Mouse (Mus musculus) intestine, embryonic 14.5 days (tissue): ENCODE results near the gene Sftpd. TPM values are rescaled to one million over a fixed set of nuclear protein-coding genes. Genes with fewer than 3 reads are reported as not detected.

Experiments
- ATAC-seq: fragments of 200-750 bp; cut with Nextera tagmentation; replicated peaks from 2 replicates; pipeline ENCODE4 v1.8.0; 2017; ENCODE audit warnings: low read depth, moderate number of reproducible peaks, moderate TSS enrichment, moderate library complexity; ENCODE audit not compliant: low FRiP score, low TSS enrichment
- DNase-seq: peaks from one replicate; pipeline ENCODE4 v3.0.0-alpha.2; 2018; ENCODE audit warnings: low spot score
- H3K27ac ChIP-seq: fragments of 300-500 bp; sonication (generic); 2 replicates; pipeline ENCODE4 v1.5.1; 2014; ENCODE audit warnings: low read depth, mild to moderate bottlenecking, control low read depth
- H3K27me3 ChIP-seq: fragments of 300-500 bp; sonication (generic); replicated peaks from 2 replicates; pipeline ENCODE4 v1.6.1; 2014; ENCODE audit warnings: low read length, control low read depth; ENCODE audit not compliant: control insufficient read depth, insufficient read depth
- H3K36me3 ChIP-seq: fragments of 300-500 bp; sonication (generic); 2 replicates; pipeline ENCODE4 v1.6.1; 2014; ENCODE audit warnings: low read length, control low read depth; ENCODE audit not compliant: control insufficient read depth, insufficient read depth
- H3K4me1 ChIP-seq: fragments of 300-500 bp; sonication (generic); replicated peaks from 2 replicates; pipeline ENCODE4 v1.6.1; 2014; ENCODE audit warnings: low read length, control low read depth, mixed read lengths; ENCODE audit not compliant: control insufficient read depth, insufficient read depth
- H3K4me2 ChIP-seq: fragments of 300-500 bp; sonication (generic); 2 replicates; pipeline ENCODE4 v1.6.1; 2014; ENCODE audit warnings: low read length
- H3K4me3 ChIP-seq: fragments of 300-500 bp; sonication (generic); 2 replicates; pipeline ENCODE4 v1.5.1; 2014; ENCODE audit warnings: low read depth, low read length, control low read depth, mixed read lengths
- H3K9ac ChIP-seq: fragments of 300-500 bp; sonication (generic); 2 replicates; pipeline ENCODE4 v1.6.1; 2014; ENCODE audit warnings: mild to moderate bottlenecking, low read length
- H3K9me3 ChIP-seq: fragments of 300-500 bp; sonication (generic); 2 replicates; pipeline ENCODE4 v1.6.1; 2016; ENCODE audit warnings: low read length, control low read depth; ENCODE audit not compliant: control insufficient read depth
- WGBS: fragments of 180-500 bp; shearing (Covaris S2); extraction: QIAGEN DNeasy Blood & Tissue Kit; methylation state at CpG from one replicate; pipeline ENCODE4 v1.1.7; 2014; 5-methylcytosine and 5-hydroxymethylcytosine counted together
- polyA plus RNA-seq: library from polyadenylated mRNA; unstranded; fragments of >200 nt; fragmentation: Nextera tagmentation; extraction: Ambion mirVana; gene quantifications from 2 replicates; pipeline ENCODE4 v1.2.1, GENCODE M21; 2014

Sftpd gene
- polyA plus RNA-seq, 1 experiment from 2014 or later: not detected

DNA sequence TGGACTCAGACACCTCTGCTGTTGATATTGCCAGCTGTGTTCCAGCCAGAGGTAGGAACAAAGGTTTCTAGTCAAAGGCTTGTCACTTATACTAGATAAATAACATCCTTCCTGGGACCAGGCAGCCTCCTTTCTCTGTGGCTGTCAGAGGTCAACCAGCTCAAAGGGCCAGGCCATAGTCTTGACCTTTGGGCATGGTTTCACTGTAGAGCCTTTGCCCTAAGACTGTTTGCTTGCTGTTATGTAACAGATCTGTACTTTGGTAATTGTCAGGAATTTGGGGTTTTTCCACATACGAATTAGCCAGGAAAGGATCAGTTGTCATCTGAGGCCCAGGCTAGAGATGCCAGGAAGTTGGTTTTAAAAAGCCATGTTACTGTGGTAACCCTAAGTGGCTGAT lies 24.2 kb downstream of the Sftpd start:
- Histone ChIP-seq H3K9ac (no peak overlapping the region), H3K4me2 (no peak overlapping the region), H3K27ac (no peak overlapping the region), H3K36me3 (no peaks in the 10 kb centered on the region), H3K4me1 (no peaks in the 10 kb centered on the region), H3K9me3 (no peaks in the 10 kb centered on the region), H3K4me3 (no peak overlapping the region), H3K27me3 (no peaks in the 10 kb centered on the region)
- DNase-seq: no peak
- WGBS: 32% methylated on average over 1 of the region's 1 CpGs
- no peak for ATAC-seq

DNA sequence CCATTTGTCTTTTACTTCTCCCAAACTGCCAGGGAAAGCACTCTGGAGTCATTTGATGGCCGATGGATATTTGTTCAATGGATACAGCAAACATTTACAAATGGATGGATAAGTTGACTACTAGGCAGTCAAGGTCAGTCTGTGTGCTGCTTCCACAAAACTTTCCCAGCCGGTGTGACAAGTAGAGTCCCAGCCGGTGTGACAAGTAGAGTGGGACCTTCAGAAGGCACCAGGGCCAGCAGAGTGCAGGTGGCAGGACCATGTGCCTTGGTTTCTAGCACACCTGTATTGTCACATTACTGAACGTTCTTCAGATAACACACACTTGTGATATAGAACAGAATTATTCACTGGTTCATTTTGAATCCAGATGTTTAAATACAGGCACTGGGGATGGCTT lies 24.9 kb downstream of the Sftpd start:
- Histone ChIP-seq H3K36me3 (no peaks in the 10 kb centered on the region), H3K27me3 (no peaks in the 10 kb centered on the region), H3K4me3 (no peak overlapping the region), H3K9ac (no peak overlapping the region), H3K4me1 (no peaks in the 10 kb centered on the region), H3K4me2 (no peak overlapping the region), H3K27ac (no peak overlapping the region), H3K9me3 (no peaks in the 10 kb centered on the region)
- 73% methylated on average over 4 of the region's 4 CpGs for WGBS
- DNase-seq (no peak), ATAC-seq (no peak)

DNA sequence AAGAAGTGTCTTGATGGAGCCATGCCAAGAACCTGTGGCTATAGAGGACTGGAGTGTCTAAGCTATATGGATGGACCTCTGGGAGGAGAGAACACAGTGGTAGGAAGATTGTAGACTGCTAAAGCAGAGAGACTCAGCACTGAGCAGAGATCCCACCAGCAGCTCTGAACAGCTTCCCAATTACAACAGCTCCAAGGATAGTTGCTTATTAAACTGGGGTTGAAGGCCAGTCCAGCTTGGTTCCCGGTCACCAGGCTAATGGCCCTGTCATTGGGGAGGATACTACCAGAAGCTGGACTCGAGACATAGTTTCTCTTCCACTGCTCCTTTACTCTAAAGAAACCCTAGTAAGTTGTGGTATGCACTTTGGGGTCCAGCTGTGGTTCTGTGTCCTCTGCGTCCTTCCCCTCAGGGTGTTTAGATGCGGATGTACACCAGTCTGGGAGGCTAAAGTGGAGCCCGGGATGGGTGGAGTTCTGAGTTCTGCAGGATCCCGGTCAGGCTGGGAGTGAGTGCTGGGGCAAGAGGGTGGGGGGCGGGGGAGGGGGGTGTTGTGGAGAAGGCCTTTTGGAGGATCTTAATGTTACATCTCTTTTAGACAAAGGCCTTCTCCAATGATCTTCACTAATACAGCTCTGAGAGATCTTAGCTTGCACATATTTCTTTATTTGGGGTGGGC lies 33.6 kb downstream of the Sftpd start, which contains the start of gene Mbl1:
Gene Mbl1, plus strand, starts transcription at position 239 of the 679 bp plus-strand sequence.
- Histone ChIP-seq H3K27ac (no peak within 1 kb of the TSS), H3K4me2 (no peak within 1 kb of the TSS), H3K4me3 (no peak within 1 kb of the TSS), H3K36me3 (no peaks in the 10 kb centered on the region), H3K9ac (no peak within 1 kb of the TSS), H3K9me3 (no peaks in the 10 kb centered on the region), H3K27me3 (no peaks in the 10 kb centered on the region), H3K4me1 (no peaks in the 10 kb centered on the region)
- DNase-seq: no peak
- WGBS: 82% methylated on average over 7 of the region's 7 CpGs
- ATAC-seq: no peak

DNA sequence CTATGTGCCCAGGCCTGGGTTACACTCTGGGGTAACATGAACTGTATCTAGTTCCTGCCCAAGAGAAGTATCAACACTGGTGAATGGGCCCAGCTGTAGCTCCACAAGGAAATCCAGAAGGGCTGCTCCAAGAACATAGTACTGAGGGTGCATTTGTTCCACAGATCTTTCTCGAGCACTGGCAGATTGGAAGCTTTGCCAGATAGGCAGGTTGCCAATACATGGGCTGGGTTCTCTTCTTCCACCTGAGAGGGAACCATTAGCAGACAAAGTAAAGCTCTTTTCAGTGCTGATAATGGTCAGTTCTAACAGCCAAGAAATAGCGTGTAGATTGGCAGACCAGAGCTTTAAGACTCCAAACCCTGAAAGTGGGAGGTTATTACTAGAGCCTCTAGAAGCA lies 37.6 kb downstream of the Sftpd start:
- no peak overlapping the region for H3K27ac ChIP-seq

DNA sequence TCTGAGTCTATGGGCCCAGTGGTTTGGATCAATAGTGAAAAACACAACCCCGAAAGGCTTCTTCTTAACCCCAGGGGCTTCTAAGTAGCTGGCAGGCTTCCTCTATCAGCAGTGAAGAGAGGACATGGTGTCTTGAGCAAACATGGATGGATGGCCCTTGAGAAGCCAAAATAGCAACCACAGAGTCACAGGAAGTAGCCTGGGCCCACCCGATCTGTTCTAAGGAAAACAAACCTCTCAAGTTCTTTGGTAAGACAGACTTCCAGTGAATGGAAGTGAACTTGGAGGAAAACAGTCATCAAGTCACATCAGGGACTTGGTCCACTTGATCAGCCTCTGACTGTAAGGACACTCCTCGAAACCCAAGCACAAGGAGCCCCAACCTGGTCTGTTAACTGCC lies 38.0 kb downstream of the Sftpd start:
- Histone ChIP-seq H3K36me3 (no peaks in the 10 kb centered on the region), H3K9ac (no peak overlapping the region), H3K4me3 (no peak overlapping the region), H3K4me1 (no peaks in the 10 kb centered on the region), H3K27me3 (no peaks in the 10 kb centered on the region), H3K27ac (no peak overlapping the region), H3K4me2 (no peak overlapping the region), H3K9me3 (no peaks in the 10 kb centered on the region)
- no peak for DNase-seq
- 89% methylated on average over 3 of the region's 3 CpGs for WGBS
- no peak for ATAC-seq

More for the DNA sequence above, 37.6 kb downstream of the Sftpd start:
- no peaks in the 10 kb centered on the region for H3K27me3 ChIP-seq
- H3K9me3 ChIP-seq: no peaks in the 10 kb centered on the region
- 89% methylated on average over 2 of the region's 2 CpGs for WGBS
- H3K36me3 ChIP-seq: no peaks in the 10 kb centered on the region
- H3K4me1 ChIP-seq: no peaks in the 10 kb centered on the region
- H3K4me3 ChIP-seq: no peak overlapping the region
- no peak overlapping the region for H3K9ac ChIP-seq
- ATAC-seq: no peak
- H3K4me2 ChIP-seq: no peak overlapping the region
- DNase-seq: no peak

DNA sequence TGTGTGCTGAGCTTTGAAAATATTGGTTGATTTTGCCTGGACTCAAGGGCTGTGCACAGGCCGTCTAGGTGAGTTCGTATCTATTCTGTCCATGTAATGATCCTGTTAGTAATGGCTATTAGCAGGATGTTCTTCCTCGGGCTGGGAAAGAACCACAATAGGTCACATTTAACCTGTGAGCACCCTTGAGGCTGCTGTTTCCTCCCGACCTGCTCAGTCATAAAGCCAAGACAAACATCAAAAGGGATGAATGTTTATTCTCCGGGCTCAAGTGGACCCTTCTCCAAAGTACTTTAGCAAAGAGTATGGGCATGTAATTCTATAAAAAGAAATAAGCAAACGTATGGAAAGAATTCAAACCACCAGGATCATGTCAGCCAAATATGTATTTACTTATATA lies 38.9 kb downstream of the Sftpd start:
- no peak overlapping the region for H3K27ac ChIP-seq
- no peaks in the 10 kb centered on the region for H3K36me3 ChIP-seq
- H3K9ac ChIP-seq: no peak overlapping the region
- H3K27me3 ChIP-seq: no peaks in the 10 kb centered on the region
- no peaks in the 10 kb centered on the region for H3K4me1 ChIP-seq
- no peak overlapping the region for H3K4me2 ChIP-seq
- WGBS: 59% methylated on average over 6 of the region's 6 CpGs
- DNase-seq (no peak), ATAC-seq (no peak)
- no peaks in the 10 kb centered on the region for H3K9me3 ChIP-seq
- no peak overlapping the region for H3K4me3 ChIP-seq

DNA sequence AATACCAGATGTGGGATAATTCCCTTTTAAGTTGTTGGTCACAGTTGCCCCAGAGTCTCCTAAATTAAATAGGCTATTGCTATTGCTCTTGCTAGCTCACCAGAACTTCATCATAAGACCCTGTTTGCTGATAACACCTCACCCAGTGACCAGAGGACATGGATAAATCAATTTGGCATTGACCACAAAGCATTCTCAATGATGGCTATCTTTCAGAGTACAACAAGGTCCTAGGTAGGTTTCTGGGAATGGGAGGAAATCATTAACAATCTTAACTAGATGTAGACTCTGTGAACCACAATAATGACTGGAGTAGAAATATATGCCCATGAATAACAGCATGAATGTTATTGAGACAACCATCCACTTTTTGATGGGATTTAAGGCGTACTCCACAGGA lies 44.3 kb downstream of the Sftpd start:
- DNase-seq (no peak), ATAC-seq (no peak)
- Histone ChIP-seq H3K4me2 (no peak overlapping the region), H3K27me3 (no peaks in the 10 kb centered on the region), H3K9ac (no peak overlapping the region), H3K4me3 (no peak overlapping the region), H3K9me3 (no peaks in the 10 kb centered on the region), H3K4me1 (no peaks in the 10 kb centered on the region), H3K36me3 (no peaks in the 10 kb centered on the region), H3K27ac (no peak overlapping the region)
- WGBS: 78% methylated on average over 1 of the region's 1 CpGs

DNA sequence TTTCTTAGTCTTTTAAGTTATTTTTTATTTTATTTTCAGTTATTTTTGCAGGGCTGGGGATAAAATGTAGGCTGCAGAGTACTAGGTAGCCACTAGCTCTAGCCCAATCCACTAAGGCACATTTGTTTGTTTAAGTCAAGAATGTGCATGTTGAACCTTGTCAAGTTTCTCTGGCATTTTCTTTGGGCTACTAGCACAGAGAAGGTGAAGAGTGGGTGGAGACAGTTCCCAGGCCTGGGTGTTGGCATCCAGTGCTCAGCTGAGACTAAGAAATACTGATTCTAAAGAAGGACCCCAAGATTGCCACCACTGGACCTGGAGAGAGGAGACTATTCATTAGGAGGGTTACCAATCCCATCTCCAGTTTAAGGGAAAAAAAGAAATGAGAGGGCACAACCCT lies 47.9 kb downstream of the Sftpd start:
- ATAC-seq: no peak
- no peaks in the 10 kb centered on the region for H3K27me3 ChIP-seq
- no peak overlapping the region for H3K27ac ChIP-seq
- no peaks in the 10 kb centered on the region for H3K9me3 ChIP-seq
- H3K4me2 ChIP-seq: no peak overlapping the region
- no peak overlapping the region for H3K9ac ChIP-seq
- H3K36me3 ChIP-seq: no peaks in the 10 kb centered on the region
- H3K4me3 ChIP-seq: no peak overlapping the region
- DNase-seq: no peak
- H3K4me1 ChIP-seq: no peaks in the 10 kb centered on the region

DNA sequence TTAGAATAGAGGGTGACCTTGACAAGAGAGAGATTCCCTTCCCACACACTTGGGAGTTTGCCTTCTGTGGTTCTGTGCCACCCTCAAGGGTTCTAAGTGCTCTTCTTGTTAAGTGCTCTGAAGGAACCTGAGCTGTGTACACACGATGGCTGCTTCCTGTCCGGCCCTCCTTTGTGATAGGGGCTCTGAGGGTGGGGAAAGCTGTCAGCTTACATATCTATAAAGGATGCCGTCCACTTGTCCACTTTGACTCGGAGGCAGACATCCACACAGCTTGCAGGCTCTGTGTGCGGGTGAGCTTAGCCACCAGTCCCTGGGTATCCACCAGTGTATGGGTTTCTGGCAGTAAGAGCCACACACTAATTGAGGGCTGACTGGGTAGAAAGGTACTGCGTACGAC lies 53.4 kb downstream of the Sftpd start, which contains the start of gene Sftpa1:
Gene Sftpa1, plus strand, starts transcription at position 243 of the 400 bp plus-strand sequence.
- no peak within 1 kb of the TSS for H3K27ac ChIP-seq
- no peak within 1 kb of the TSS for H3K4me2 ChIP-seq
- H3K27me3 ChIP-seq: no peaks in the 10 kb centered on the region
- 70% methylated on average over 7 of the region's 7 CpGs for WGBS
- no peak within 1 kb of the TSS for H3K4me3 ChIP-seq
- H3K4me1 ChIP-seq: no peaks in the 10 kb centered on the region
- ATAC-seq (no peak), DNase-seq (no peak)
- H3K36me3 ChIP-seq: no peaks in the 10 kb centered on the region
- no peak within 1 kb of the TSS for H3K9ac ChIP-seq
- no peaks in the 10 kb centered on the region for H3K9me3 ChIP-seq
